Comparison of ENCODE assay signal across 7 mouse cellular contexts in the genomic region with DNA sequence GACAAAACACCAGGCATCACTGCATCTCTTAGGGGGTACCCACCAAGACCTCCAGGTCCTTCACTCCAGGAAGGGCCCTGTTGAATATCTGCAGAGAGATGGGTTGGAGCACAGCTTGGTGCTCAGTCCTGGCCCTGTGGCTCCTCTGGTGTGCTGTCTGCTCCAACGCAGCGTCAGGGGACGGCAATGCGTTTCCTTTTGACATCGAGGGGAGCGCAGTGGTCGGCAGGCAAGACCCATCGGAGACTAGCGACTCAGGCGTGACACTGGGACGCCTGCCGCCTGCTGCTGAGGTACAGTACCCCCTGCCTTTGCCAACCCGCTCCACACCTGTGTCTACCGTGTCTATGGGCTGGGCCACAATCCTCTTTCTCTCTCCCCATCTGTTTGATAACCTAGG. TPM values are rescaled to one million over a fixed set of nuclear protein-coding genes. Genes with fewer than 3 reads are reported as not detected.
DNase-seq lines count a peak whose midpoint lies in the region; ATAC-seq lines count a peak whose summit lies in the region.

No protein-coding gene starts in this region.

- H3K9me3 ChIP-seq in embryonic facial prominence, embryonic 15.5 days (replicated peaks), result no peaks in the 10 kb centered on the region
- no peaks in the 10 kb centered on the region for H3K9me3 ChIP-seq in liver, embryonic 12.5 days (replicated peaks)
- H3K9me3 ChIP-seq in neural tube, embryonic 14.5 days (ENCODE audit: control insufficient read depth, low read length), result no peaks in the 10 kb centered on the region

- 7% methylated on average over 14 of the region's 14 CpGs for WGBS in embryonic facial prominence, embryonic 15.5 days
- WGBS in liver, embryonic 12.5 days (ENCODE audit: insufficient replicate concordance), result 4% methylated on average over 14 of the region's 14 CpGs
- 1% methylated on average over 14 of the region's 14 CpGs for WGBS in neural tube, embryonic 14.5 days

- H3K4me1 ChIP-seq in embryonic facial prominence, embryonic 15.5 days, result peaks cover 16% of the 10 kb centered on the region
- H3K4me1 ChIP-seq in liver, embryonic 12.5 days, result no peaks in the 10 kb centered on the region
- H3K4me1 ChIP-seq in neural tube, embryonic 14.5 days (ENCODE audit: control insufficient read depth, insufficient read depth, low read length), result 0 out of 2 replicates have a peak, but pooled peaks cover 5% of the 10 kb centered on the region

- peak overlapping the region; percentile 64 for H3K9ac ChIP-seq in embryonic facial prominence, embryonic 15.5 days
- no peak overlapping the region for H3K9ac ChIP-seq in liver, embryonic 12.5 days
- peak overlapping the region; percentile 51 for H3K9ac ChIP-seq in neural tube, embryonic 14.5 days (replicated peaks; ENCODE audit: low read depth, low read length)

- H3K4me2 ChIP-seq in embryonic facial prominence, embryonic 15.5 days (replicated peaks), result peak overlapping the region; percentile 60
- H3K4me2 ChIP-seq in liver, embryonic 12.5 days, result peak overlapping the region; percentile 59
- peak overlapping the region; percentile 70 for H3K4me2 ChIP-seq in neural tube, embryonic 14.5 days (ENCODE audit: low read depth, low read length)

- peak; percentile 56 for ATAC-seq in embryonic facial prominence, embryonic 15.5 days (ENCODE audit: insufficient number of reproducible peaks, low FRiP score, low TSS enrichment, low read depth)
- ATAC-seq in liver, embryonic 12.5 days, result no peak
- peak; percentile 56 for ATAC-seq in neural tube, embryonic 14.5 days (ENCODE audit: low read depth)

- peak; percentile 18 for DNase-seq in right cerebral cortex, postnatal 25 days
- DNase-seq in right cerebral cortex, adult 18-20 months, result no peak
- peak; percentile 61 for DNase-seq in heart, postnatal 4 days
- no peak for DNase-seq in c-Kit-positive CD71-positive TER-119-positive erythroid progenitor cells, embryonic 14.5 days (ENCODE audit: low spot score)

- H3K27ac ChIP-seq in embryonic facial prominence, embryonic 15.5 days (replicated peaks), result peak overlapping the region; percentile 92
- H3K27ac ChIP-seq in liver, embryonic 12.5 days, result no peak overlapping the region
- peak overlapping the region; percentile 48 for H3K27ac ChIP-seq in neural tube, embryonic 14.5 days (ENCODE audit: low read depth, low read length)

- peak overlapping the region; percentile 61 for H3K4me3 ChIP-seq in embryonic facial prominence, embryonic 15.5 days (replicated peaks)
- H3K4me3 ChIP-seq in liver, embryonic 12.5 days, result peak overlapping the region; percentile 36
- H3K4me3 ChIP-seq in neural tube, embryonic 14.5 days (ENCODE audit: low read depth, low read length), result peak overlapping the region; percentile 33

- H3K36me3 ChIP-seq in embryonic facial prominence, embryonic 15.5 days, result no peaks in the 10 kb centered on the region
- no peaks in the 10 kb centered on the region for H3K36me3 ChIP-seq in liver, embryonic 12.5 days
- H3K36me3 ChIP-seq in neural tube, embryonic 14.5 days (ENCODE audit: control insufficient read depth, insufficient read depth, low read length), result no peaks in the 10 kb centered on the region

- H3K27me3 ChIP-seq in embryonic facial prominence, embryonic 15.5 days, result no peaks in the 10 kb centered on the region
- peaks cover 22% of the 10 kb centered on the region for H3K27me3 ChIP-seq in liver, embryonic 12.5 days (replicated peaks)
- no peaks in the 10 kb centered on the region for H3K27me3 ChIP-seq in neural tube, embryonic 14.5 days (ENCODE audit: control insufficient read depth, insufficient read depth, low read length)

RNA-seq across cellular contexts. Expression of gene Lama4, which starts 0.5 kb away (rescaled TPM):
- 94.2 and 95.1 TPM in 2 replicates for polyA plus RNA-seq in embryonic facial prominence, embryonic 15.5 days (2015; fragmentation: Nextera tagmentation; extraction: Ambion mirVana)
- 100 to 1,000 TPM; 225 to 235 TPM for total RNA-seq in heart, postnatal 4 days (2021)
- polyA plus RNA-seq in liver, embryonic 12.5 days (2016; fragmentation: Nextera tagmentation; extraction: Ambion mirVana), result 2.8 and 3.2 TPM in 2 replicates
- 9.7 and 36.0 TPM in 2 replicates for polyA plus RNA-seq in neural tube, embryonic 14.5 days (2014; fragmentation: Nextera tagmentation; extraction: Ambion mirVana)

Comparison
In these comparisons a context has a peak if more than half of its experiments do, and no peak if none do; other contexts are left out.
1. DNase-seq: peak in right cerebral cortex, postnatal 25 days (single experiment) and heart, postnatal 4 days (single experiment); none in right cerebral cortex, adult 18-20 months (single experiment) and c-Kit-positive CD71-positive TER-119-positive erythroid progenitor cells, embryonic 14.5 days (single experiment).
2. Peak in every context shown above with its lines, with median percentiles within 50 percentile points of each other: H3K4me2 ChIP-seq and H3K4me3 ChIP-seq.